Mouse (Mus musculus) embryonic fibroblast, embryonic 13.5 days (primary cell): Measurements from ENCODE around the gene Prkx.

Experiments
- CTCF ChIP-seq: IDR thresholded peaks from 2 replicates; pipeline ENCODE4 v1.5.1; 2011; ENCODE audit warnings: mild to moderate bottlenecking, control low read depth, low read length, moderate library complexity, borderline replicate concordance; ENCODE audit not compliant: insufficient read depth
- POLR2A ChIP-seq: IDR thresholded peaks from 2 replicates; pipeline ENCODE4 v1.6.1; 2011; ENCODE audit warnings: low read depth, mild to moderate bottlenecking, control low read depth, low read length, moderate library complexity

DNA sequence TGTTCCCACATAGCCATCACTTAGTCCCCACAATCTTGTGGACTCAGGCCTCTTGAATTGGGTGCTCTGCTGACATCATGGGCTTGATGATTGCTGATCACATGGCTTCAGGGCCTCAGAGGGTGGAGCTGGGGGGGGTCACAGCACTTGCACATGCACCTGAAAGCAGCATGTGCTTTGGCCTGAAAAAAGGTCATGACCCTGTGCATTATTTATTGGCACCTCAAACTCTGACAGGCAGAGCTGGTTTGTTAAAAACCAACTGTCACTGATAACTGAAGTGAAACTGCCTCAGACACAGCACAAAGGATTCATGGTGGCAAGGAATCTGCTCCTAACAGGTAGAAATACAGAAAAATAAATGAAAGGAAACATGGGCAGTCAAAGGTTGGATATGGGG, 1.7 kb upstream of the Prkx start:
- no peak for TF ChIP-seq POLR2A
- no peak for TF ChIP-seq CTCF
